Mouse (Mus musculus) heart, postnatal 25 days (tissue): ENCODE measurements around the gene Iqschfp. TPM values are rescaled to one million over a fixed set of nuclear protein-coding genes. Genes with fewer than 3 reads are reported as not detected.

Experiments used
- DNase-seq: peaks from one replicate; pipeline ENCODE4 v3.0.0; 2022; ENCODE audit warnings: low spot score
- intact Hi-C: fragments of 180-260 bp; cut with DNase I; formaldehyde crosslinking; loops from one replicate; pipeline ENCODE4 v1.15.1; 2025
- total RNA-seq, 2 experiments: library from RNA; stranded (reverse); gene quantifications; 2 replicates each; pipeline ENCODE4 v1.2.3; 2021

Iqschfp gene
- total RNA-seq, 2 experiments from 2014 or later: 0.28 TPM; not detected in 1

GRCm38 (mm10) chr3:68605942-68606603, 714.0 kb downstream of the Iqschfp start:
- no peak for DNase-seq
- intact Hi-C loops: no loop called here

- DNase-seq: no peak
- intact Hi-C loops: no loop called here
Measured at GRCm38 (mm10) chr3:68606730-68607129, 714.7 kb downstream of the Iqschfp start.

- intact Hi-C loops: no loop called here
- no peak for DNase-seq
Measured at GRCm38 (mm10) chr3:68607336-68607735, 715.3 kb downstream of the Iqschfp start.

GRCm38 (mm10) chr3:68608848-68609497, 716.9 kb downstream of the Iqschfp start:
- intact Hi-C loops: no loop called here
- no peak for DNase-seq

- no peak for DNase-seq
Measured at GRCm38 (mm10) chr3:68610011-68610410, 718.0 kb downstream of the Iqschfp start.

GRCm38 (mm10) chr3:68610598-68611261, 718.7 kb downstream of the Iqschfp start:
- intact Hi-C loops: loop anchor here (10.0 kb wide), 2 partner anchors 104 to 344 kb away; no protein-coding TSS in a partner anchor
- DNase-seq: no peak

More at GRCm38 (mm10) chr3:68610011-68610410, 718.0 kb downstream of the Iqschfp start:
- intact Hi-C loops: loop anchor here (10.0 kb wide), 2 partner anchors 105 to 345 kb away; no protein-coding TSS in a partner anchor

- intact Hi-C loops: loop anchor here (2.0 to 10.0 kb wide), 4 partner anchors 33 to 340 kb away; no protein-coding TSS in a partner anchor
- DNase-seq: no peak
Measured at GRCm38 (mm10) chr3:68615042-68615810, 723.2 kb downstream of the Iqschfp start.

GRCm38 (mm10) chr3:68616363-68616762, 724.3 kb downstream of the Iqschfp start:
- intact Hi-C loops: loop anchor here (5.0 to 10.0 kb wide), 3 partner anchors 34 to 338 kb away; no protein-coding TSS in a partner anchor
- DNase-seq: no peak

GRCm38 (mm10) chr3:68617708-68618107, 725.7 kb downstream of the Iqschfp start:
- DNase-seq: no peak
- intact Hi-C loops: loop anchor here (5.0 to 10.0 kb wide), 3 partner anchors 35 to 337 kb away; no protein-coding TSS in a partner anchor

- no peak for DNase-seq
- intact Hi-C loops: loop anchor here (5.0 to 10.0 kb wide), 3 partner anchors 37 to 336 kb away; no protein-coding TSS in a partner anchor
Measured at GRCm38 (mm10) chr3:68619097-68619496, 727.1 kb downstream of the Iqschfp start.

GRCm38 (mm10) chr3:68621971-68622370, 729.9 kb downstream of the Iqschfp start:
- DNase-seq: no peak
- intact Hi-C loops: no loop called here

- no peak for DNase-seq
- intact Hi-C loops: no loop called here
Measured at GRCm38 (mm10) chr3:68623036-68623435, 731.0 kb downstream of the Iqschfp start.

- no peak for DNase-seq
- intact Hi-C loops: no loop called here
Measured at GRCm38 (mm10) chr3:68624471-68624870, 732.4 kb downstream of the Iqschfp start.

GRCm38 (mm10) chr3:68630261-68630660, 738.2 kb downstream of the Iqschfp start:
- intact Hi-C loops: no loop called here
- no peak for DNase-seq

GRCm38 (mm10) chr3:68630821-68631220, 738.8 kb downstream of the Iqschfp start:
- DNase-seq: no peak
- intact Hi-C loops: no loop called here

- no peak for DNase-seq
- intact Hi-C loops: no loop called here
Measured at GRCm38 (mm10) chr3:68632714-68633113, 740.7 kb downstream of the Iqschfp start.

GRCm38 (mm10) chr3:68633577-68633976, 741.5 kb downstream of the Iqschfp start:
- DNase-seq: no peak
- intact Hi-C loops: no loop called here

- intact Hi-C loops: no loop called here
- no peak for DNase-seq
Measured at GRCm38 (mm10) chr3:68637960-68638359, 745.9 kb downstream of the Iqschfp start.

GRCm38 (mm10) chr3:68638703-68639102, 746.7 kb downstream of the Iqschfp start:
- intact Hi-C loops: no loop called here
- no peak for DNase-seq

- intact Hi-C loops: loop anchor here (10.0 kb wide), 1 partner anchor 52 kb away; the partner anchor contains the start of gene Il12a
- no peak for DNase-seq
Measured at GRCm38 (mm10) chr3:68642935-68643334, 750.9 kb downstream of the Iqschfp start.
